Mouse (Mus musculus) heart, adult 2 months (tissue): Measurements from ENCODE around the gene Ankrd33. TPM values are rescaled to one million over a fixed set of nuclear protein-coding genes. Genes with fewer than 3 reads are reported as not detected.
A peak's percentile ranks its signal among the peaks of the same experiment; 100 is the strongest.

ENCODE experiments used
- DNase-seq, 2 experiments: peaks; one replicate each; pipeline ENCODE4 v3.0.0; 2021
- H3K27ac ChIP-seq: fragments of 200-600 bp; 2 replicates; pipeline ENCODE4 v1.8.1; 2022
- H3K27me3 ChIP-seq: fragments of 200-500 bp; 2 replicates; pipeline ENCODE4 v1.6.1; 2012; ENCODE audit warnings: mild to moderate bottlenecking, low read length, inconsistent platforms, mixed read lengths; ENCODE audit not compliant: control insufficient read depth, insufficient read depth
- H3K36me3 ChIP-seq: fragments of 200-500 bp; 2 replicates; pipeline ENCODE4 v1.6.1; 2012; ENCODE audit warnings: low read length, inconsistent platforms; ENCODE audit not compliant: control insufficient read depth, insufficient read depth
- H3K4me1 ChIP-seq: fragments of 200-500 bp; 2 replicates; pipeline ENCODE4 v1.6.1; 2011; ENCODE audit warnings: low read length; ENCODE audit not compliant: control insufficient read depth, insufficient read depth
- H3K4me3 ChIP-seq: fragments of 200-600 bp; 2 replicates; pipeline ENCODE4 v1.8.1; 2022
- H3K79me2 ChIP-seq: fragments of 200-500 bp; replicated peaks from 2 replicates; pipeline ENCODE4 v1.6.1; 2012; ENCODE audit warnings: mild to moderate bottlenecking, inconsistent platforms, low read length, moderate library complexity, mixed read lengths; ENCODE audit not compliant: control insufficient read depth, insufficient read depth
- H3K9ac ChIP-seq: fragments of 200-500 bp; 2 replicates; pipeline ENCODE4 v1.6.1; 2012; ENCODE audit warnings: low read depth, mild to moderate bottlenecking, control low read depth, inconsistent platforms, low read length, mixed read lengths
- CTCF ChIP-seq: fragments of 200-600 bp; IDR thresholded peaks from 2 replicates; pipeline ENCODE4 v1.8.1; 2022; ENCODE audit warnings: antibody characterized with exemption, mild to moderate bottlenecking, moderate library complexity
- EP300 ChIP-seq: fragments of 200-500 bp; IDR thresholded peaks from 2 replicates; pipeline ENCODE4 v1.6.1; 2011; ENCODE audit warnings: low read depth, low read length, control low read depth; ENCODE audit not compliant: insufficient read depth
- POLR2A ChIP-seq: fragments of 200-500 bp; IDR thresholded peaks from 2 replicates; pipeline ENCODE4 v1.6.1; 2011; ENCODE audit warnings: mild to moderate bottlenecking, low read depth, low read length, control low read depth; ENCODE audit not compliant: insufficient read depth
- WGBS: fragments of 180-500 bp; shearing (Covaris S2); methylation state at CpG from one replicate; pipeline ENCODE4 v1.1.7; 2018; 5-methylcytosine and 5-hydroxymethylcytosine counted together
- intact Hi-C: fragments of 180-260 bp; cut with DNase I; formaldehyde crosslinking; loops from one replicate; pipeline ENCODE4 v1.15.1; 2025
- polyA plus RNA-seq: library from polyadenylated mRNA; depleted of rRNA; stranded (reverse); fragments of >200 nt; gene quantifications from 2 replicates; pipeline ENCODE4 v1.2.3, GENCODE M21; 2012; rRNA removed
- total RNA-seq, 2 experiments: library from RNA; stranded (reverse); gene quantifications; 2 replicates each; pipeline ENCODE4 v1.2.3; 2021

Gene Ankrd33
- total and polyA plus RNA-seq, 3 experiments, result not detected

DNA sequence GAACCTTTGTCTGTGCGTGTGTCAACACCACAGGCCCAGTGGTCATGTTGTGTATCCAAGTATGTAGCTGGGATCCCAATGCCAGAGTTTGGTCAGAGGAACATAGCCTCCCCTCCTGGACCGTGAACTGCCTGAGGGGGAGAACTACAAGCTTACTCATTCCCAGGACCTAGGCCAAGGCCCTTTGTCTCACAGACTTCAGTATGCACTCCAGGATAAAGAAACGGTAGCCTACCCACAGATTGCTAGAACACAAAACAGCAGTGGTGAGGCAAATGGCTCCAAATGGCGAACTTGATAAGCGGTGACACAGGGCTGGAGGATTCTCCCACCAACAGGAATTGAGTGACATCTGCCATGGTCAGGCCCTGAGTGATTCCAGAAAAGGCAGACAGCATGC, 48.3 kb downstream of the Ankrd33 start:
- Histone ChIP-seq H3K79me2 (no peaks in the 10 kb centered on the region), H3K4me1 (peaks cover 5% of the 10 kb centered on the region), H3K27me3 (no peaks in the 10 kb centered on the region), H3K9ac (no peak overlapping the region), H3K4me3 (no peak overlapping the region), H3K27ac (no peak overlapping the region), H3K36me3 (no peaks in the 10 kb centered on the region)
- intact Hi-C loops, result no loop called here
- WGBS, result 69% methylated on average over 5 of the region's 5 CpGs
- peak in 1 of 2 experiments; percentile 21 for DNase-seq
- TF ChIP-seq EP300 (no peak), CTCF (no peak), POLR2A (no peak)

DNA sequence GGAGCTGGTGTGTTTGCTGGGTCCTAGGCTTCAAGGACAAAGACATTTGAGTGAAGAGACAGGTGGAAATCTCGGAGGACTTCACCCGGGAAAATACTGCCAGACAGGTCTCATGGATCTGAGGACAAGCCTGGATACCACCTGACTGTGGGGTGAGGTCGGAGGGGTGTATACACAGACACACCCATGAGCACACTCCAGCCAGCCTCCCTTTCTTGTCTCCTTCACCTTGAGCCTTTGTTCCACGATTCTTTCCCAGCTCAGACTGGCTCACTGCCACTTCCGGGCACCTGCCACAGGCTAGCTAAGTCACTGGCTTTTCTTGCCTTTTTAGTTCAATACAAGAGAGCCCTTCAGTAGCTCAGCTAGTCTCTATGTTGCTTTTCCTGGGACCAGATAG, 48.7 kb downstream of the Ankrd33 start:
- H3K27ac ChIP-seq, result no peak overlapping the region
- no peak for TF ChIP-seq CTCF
- no peak for TF ChIP-seq POLR2A
- no peak for TF ChIP-seq EP300
- no peak overlapping the region for H3K4me3 ChIP-seq

DNA sequence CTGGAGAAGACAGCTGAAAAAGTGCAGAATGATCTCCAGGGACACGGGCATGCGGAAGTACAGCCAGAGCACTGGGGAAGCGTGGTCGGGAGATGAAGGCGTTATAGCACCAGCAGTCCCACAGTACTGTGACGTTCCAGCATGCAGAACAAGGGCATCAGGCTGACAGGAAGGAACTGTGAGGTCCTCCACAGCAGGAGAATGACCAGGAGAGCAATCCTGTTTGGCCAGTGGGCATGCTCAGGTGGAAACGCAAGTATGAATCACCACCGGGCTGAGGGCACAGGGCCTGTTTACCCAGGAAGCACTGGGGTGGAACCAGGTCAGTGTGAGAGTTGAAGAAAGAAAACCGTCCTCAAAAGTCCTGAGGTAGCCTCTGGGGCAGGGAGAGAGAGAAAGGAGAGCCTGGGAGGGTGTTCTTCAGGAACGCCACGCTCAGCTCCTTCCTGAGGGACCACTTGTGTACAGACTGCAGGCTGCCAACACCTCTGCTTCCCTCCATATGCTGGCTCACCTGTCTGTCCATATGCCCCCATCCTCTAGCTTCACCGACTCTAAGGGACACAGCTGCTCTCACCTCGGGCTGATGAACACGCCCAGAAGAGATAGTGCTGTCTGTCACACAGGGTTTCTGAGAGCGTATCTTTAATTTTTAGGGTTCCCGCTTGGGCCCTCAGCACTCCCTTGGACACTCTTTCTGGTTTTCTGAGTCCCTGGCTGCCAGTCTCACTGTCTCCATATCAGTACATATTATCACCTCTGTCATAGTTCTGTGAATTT, 50.3 kb downstream of the Ankrd33 start:
- Histone ChIP-seq H3K4me3 (no peak overlapping the region), H3K9ac (no peak overlapping the region), H3K27me3 (no peaks in the 10 kb centered on the region), H3K4me1 (peaks cover 5% of the 10 kb centered on the region), H3K27ac (no peak overlapping the region), H3K36me3 (no peaks in the 10 kb centered on the region), H3K79me2 (no peaks in the 10 kb centered on the region)
- no peak for DNase-seq
- TF ChIP-seq EP300 (no peak), CTCF (no peak), POLR2A (no peak)
- intact Hi-C loops, result no loop called here
- WGBS, result 52% methylated on average over 16 of the region's 16 CpGs

More for the DNA sequence above, 48.7 kb downstream of the Ankrd33 start:
- H3K4me1 ChIP-seq, result peaks cover 5% of the 10 kb centered on the region
- H3K79me2 ChIP-seq, result no peaks in the 10 kb centered on the region
- intact Hi-C loops, result no loop called here
- no peak overlapping the region for H3K9ac ChIP-seq
- H3K27me3 ChIP-seq, result no peaks in the 10 kb centered on the region
- no peaks in the 10 kb centered on the region for H3K36me3 ChIP-seq
- DNase-seq, result no peak
- 71% methylated on average over 5 of the region's 5 CpGs for WGBS

DNA sequence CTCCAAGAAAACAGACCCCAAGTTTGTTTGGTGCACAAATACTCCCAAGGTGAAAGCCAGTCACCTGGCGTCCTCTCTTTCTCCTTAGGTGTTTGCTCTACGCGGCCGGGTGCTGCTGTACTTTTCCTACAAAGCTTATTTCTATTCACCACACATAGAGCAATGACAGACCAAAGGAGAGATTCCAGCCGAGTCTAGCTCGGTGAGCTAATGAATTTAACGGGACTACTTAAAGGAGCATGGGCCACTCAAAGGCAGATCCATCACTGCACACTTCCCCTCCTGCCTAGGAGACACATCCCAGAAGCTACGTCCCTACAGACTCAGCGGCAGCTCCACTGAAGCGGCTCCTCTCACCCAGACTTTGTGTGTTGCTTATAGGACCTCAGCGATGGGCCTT, 52.0 kb downstream of the Ankrd33 start:
- intact Hi-C loops, result no loop called here
- H3K79me2 ChIP-seq, result no peaks in the 10 kb centered on the region
- no peak overlapping the region for H3K4me3 ChIP-seq
- no peaks in the 10 kb centered on the region for H3K27me3 ChIP-seq
- 80% methylated on average over 11 of the region's 11 CpGs for WGBS
- H3K27ac ChIP-seq, result no peak overlapping the region
- H3K4me1 ChIP-seq, result peaks cover 5% of the 10 kb centered on the region
- no peak for DNase-seq
- TF ChIP-seq CTCF (no peak), EP300 (no peak), POLR2A (no peak)
- no peaks in the 10 kb centered on the region for H3K36me3 ChIP-seq
- no peak overlapping the region for H3K9ac ChIP-seq

Other genes with a start within 250 kb of the Ankrd33 start
- gene Scn8a, start 245.9 kb upstream of the Ankrd33 start, total RNA-seq, result under 1 TPM in 1 of 2 experiments, not detected in 1; 0.02 TPM
- 0.09 TPM in 1 of 2 replicates, not detected in the other for gene Scn8a, start 245.9 kb upstream of the Ankrd33 start, polyA plus RNA-seq
- gene Gm47841, start 68.4 kb upstream of the Ankrd33 start, total RNA-seq, result not detected
- gene Gm47841, start 68.4 kb upstream of the Ankrd33 start, polyA plus RNA-seq, result not detected in 2 replicates
- gene Fignl2, start 37.2 kb upstream of the Ankrd33 start, total RNA-seq, result 1 to 10 TPM in 1 of 2 experiments, under 1 TPM in 1; 0.86 to 1.3 TPM
- gene Fignl2, start 37.2 kb upstream of the Ankrd33 start, polyA plus RNA-seq, result 1.6 and 1.9 TPM in 2 replicates
- 10 to 100 TPM; 24.1 to 29.5 TPM for gene Acvrl1, start 12.8 kb downstream of the Ankrd33 start, total RNA-seq
- 35.0 and 39.7 TPM in 2 replicates for gene Acvrl1, start 12.8 kb downstream of the Ankrd33 start, polyA plus RNA-seq
- gene Acvr1b, start 58.3 kb downstream of the Ankrd33 start, total RNA-seq, result 10 to 100 TPM in 1 of 2 experiments, 1 to 10 TPM in 1; 9.9 to 12.3 TPM
- gene Acvr1b, start 58.3 kb downstream of the Ankrd33 start, polyA plus RNA-seq, result 15.3 and 19.3 TPM in 2 replicates
- gene Grasp, start 108.4 kb downstream of the Ankrd33 start, total RNA-seq, result 10 to 100 TPM; 10.9 to 11.5 TPM
- 7.4 and 7.6 TPM in 2 replicates for gene Grasp, start 108.4 kb downstream of the Ankrd33 start, polyA plus RNA-seq
- gene Nr4a1, start 138.5 kb downstream of the Ankrd33 start, total RNA-seq, result 10 to 100 TPM; 12.1 to 45.3 TPM
- gene Nr4a1, start 138.5 kb downstream of the Ankrd33 start, polyA plus RNA-seq, result 17.0 and 23.8 TPM in 2 replicates
- 10 to 100 TPM; 21.2 to 22.4 TPM for gene Atg101, start 168.5 kb downstream of the Ankrd33 start, total RNA-seq
- gene Atg101, start 168.5 kb downstream of the Ankrd33 start, polyA plus RNA-seq, result 26.4 and 29.3 TPM in 2 replicates
- gene 6030408B16Rik, start 177.5 kb downstream of the Ankrd33 start, total RNA-seq, result 1 to 10 TPM in 1 of 2 experiments, under 1 TPM in 1; 0.70 to 1.1 TPM
- gene 6030408B16Rik, start 177.5 kb downstream of the Ankrd33 start, polyA plus RNA-seq, result 2.5 and 6.3 TPM in 2 replicates